Mouse (Mus musculus): ENCODE results near the gene Gm20683.

Gm20683 gene

GRCm38 (mm10) chr17:25808789-25809605, 32.6 kb downstream of the Gm20683 start, which contains the start of gene Fbxl16:
Gene Fbxl16 (plus strand): TSS chr17:25809085.
- TF ChIP-seq GATA4 (IDR thresholded peaks at IDR 0.05; ENCODE audit: insufficient replicate concordance, low read length): no peak

GRCm38 (mm10) chr17:25808028-25808427, 33.5 kb downstream of the Gm20683 start:
- TF ChIP-seq GATA4 (IDR thresholded peaks at IDR 0.05; ENCODE audit: insufficient replicate concordance, low read length): no peak

- TF ChIP-seq GATA4 (IDR thresholded peaks at IDR 0.05; ENCODE audit: insufficient replicate concordance, low read length): no peak
Measured at GRCm38 (mm10) chr17:25806507-25806906, 35.1 kb downstream of the Gm20683 start.

GRCm38 (mm10) chr17:25802825-25803517, 38.6 kb downstream of the Gm20683 start:
- TF ChIP-seq GATA4 (IDR thresholded peaks at IDR 0.05; ENCODE audit: insufficient replicate concordance, low read length): no peak

GRCm38 (mm10) chr17:25801029-25801428, 40.5 kb downstream of the Gm20683 start:
- no peak for TF ChIP-seq GATA4 (IDR thresholded peaks at IDR 0.05; ENCODE audit: insufficient replicate concordance, low read length)

- no peak for TF ChIP-seq GATA4 (IDR thresholded peaks at IDR 0.05; ENCODE audit: insufficient replicate concordance, low read length)
Measured at GRCm38 (mm10) chr17:25796951-25797369, 44.6 kb downstream of the Gm20683 start, which contains the start of gene Metrn. Gene Metrn (minus strand): TSS chr17:25797136.

- TF ChIP-seq GATA4 (IDR thresholded peaks at IDR 0.05; ENCODE audit: insufficient replicate concordance, low read length): no peak
Measured at GRCm38 (mm10) chr17:25796211-25796771, 45.3 kb downstream of the Gm20683 start.

GRCm38 (mm10) chr17:25795609-25796092, 45.9 kb downstream of the Gm20683 start, which contains the start of gene AC134908.4:
Gene AC134908.4 (minus strand): TSS chr17:25795659.
- TF ChIP-seq GATA4 (IDR thresholded peaks at IDR 0.05; ENCODE audit: insufficient replicate concordance, low read length): no peak

- TF ChIP-seq GATA4 (IDR thresholded peaks at IDR 0.05; ENCODE audit: insufficient replicate concordance, low read length): no peak
Measured at GRCm38 (mm10) chr17:25794998-25795397, 46.6 kb downstream of the Gm20683 start.

GRCm38 (mm10) chr17:25794197-25794596, 47.4 kb downstream of the Gm20683 start:
- TF ChIP-seq GATA4 (IDR thresholded peaks at IDR 0.05; ENCODE audit: insufficient replicate concordance, low read length): no peak

GRCm38 (mm10) chr17:25792615-25793014, 48.9 kb downstream of the Gm20683 start, which contains the start of gene Fam173a:
Gene Fam173a (minus strand): TSS chr17:25792901.
- TF ChIP-seq GATA4 (IDR thresholded peaks at IDR 0.05; ENCODE audit: insufficient replicate concordance, low read length): no peak

- no peak for TF ChIP-seq GATA4 (IDR thresholded peaks at IDR 0.05; ENCODE audit: insufficient replicate concordance, low read length)
Measured at GRCm38 (mm10) chr17:25791843-25792527, 49.6 kb downstream of the Gm20683 start.

- no peak for TF ChIP-seq GATA4 (IDR thresholded peaks at IDR 0.05; ENCODE audit: insufficient replicate concordance, low read length)
Measured at GRCm38 (mm10) chr17:25791320-25791842, 50.2 kb downstream of the Gm20683 start.

- no peak for TF ChIP-seq GATA4 (IDR thresholded peaks at IDR 0.05; ENCODE audit: insufficient replicate concordance, low read length)
Measured at GRCm38 (mm10) chr17:25786781-25787504, 54.6 kb downstream of the Gm20683 start.
